Mouse (Mus musculus): ENCODE results near the gene Crocc2. TPM values are rescaled to one million over a fixed set of nuclear protein-coding genes. Genes with fewer than 3 reads are reported as not detected.

The Crocc2 gene
- polyA plus RNA-seq, 1 experiment from 2014 or later: not detected

- ATAC-seq: no peak
- 46% methylated on average over 3 of the region's 3 CpGs for WGBS (ENCODE audit: insufficient replicate concordance)
- TF ChIP-seq CTCF (IDR thresholded peaks at IDR 0.05; ENCODE audit: low read depth): no peak
- no peaks in the 10 kb centered on the region for H3K36me3 ChIP-seq (replicated peaks; ENCODE audit: insufficient read depth, low read length)
- no peak overlapping the region for H3K4me2 ChIP-seq (ENCODE audit: low read depth, low read length)
- no peak overlapping the region for H3K4me3 ChIP-seq (ENCODE audit: low read depth, low read length)
- DNase-seq: no peak
- H3K9ac ChIP-seq (replicated peaks): no peak overlapping the region
- H3K27me3 ChIP-seq (ENCODE audit: insufficient read depth, low read length): no peaks in the 10 kb centered on the region
- no peak overlapping the region for H3K27ac ChIP-seq (ENCODE audit: low read depth)
- H3K4me1 ChIP-seq (ENCODE audit: insufficient read depth): no peaks in the 10 kb centered on the region
- no peaks in the 10 kb centered on the region for H3K9me3 ChIP-seq (ENCODE audit: low read length)
These were observed 102.2 kb downstream of the Crocc2 start for GRCm38 (mm10) chr1:93270516-93271240.

GRCm38 (mm10) chr1:93271751-93272150, 103.2 kb downstream of the Crocc2 start:
- Histone ChIP-seq H3K36me3 (replicated peaks; ENCODE audit: insufficient read depth, low read length) (no peaks in the 10 kb centered on the region), H3K9me3 (ENCODE audit: low read length) (no peaks in the 10 kb centered on the region), H3K4me3 (ENCODE audit: low read depth, low read length) (no peak overlapping the region), H3K9ac (replicated peaks) (no peak overlapping the region), H3K4me1 (ENCODE audit: insufficient read depth) (no peaks in the 10 kb centered on the region), H3K27ac (ENCODE audit: low read depth) (no peak overlapping the region), H3K27me3 (ENCODE audit: insufficient read depth, low read length) (no peaks in the 10 kb centered on the region), H3K4me2 (ENCODE audit: low read depth, low read length) (no peak overlapping the region)
- 69% methylated on average over 6 of the region's 6 CpGs for WGBS (ENCODE audit: insufficient replicate concordance)
- TF ChIP-seq CTCF (IDR thresholded peaks at IDR 0.05; ENCODE audit: low read depth): no peak
- TF ChIP-seq EP300 (IDR thresholded peaks at IDR 0.05; ENCODE audit: low read depth): no peak
- ATAC-seq (no peak), DNase-seq (no peak)

GRCm38 (mm10) chr1:93272409-93272821, 103.9 kb downstream of the Crocc2 start:
- no peak overlapping the region for H3K27ac ChIP-seq (ENCODE audit: low read depth)
- no peak overlapping the region for H3K4me2 ChIP-seq (ENCODE audit: low read depth, low read length)
- no peaks in the 10 kb centered on the region for H3K36me3 ChIP-seq (replicated peaks; ENCODE audit: insufficient read depth, low read length)
- ATAC-seq (no peak), DNase-seq (peak; percentile 64)
- WGBS (ENCODE audit: insufficient replicate concordance): 5% methylated on average over 16 of the region's 16 CpGs
- no peak for TF ChIP-seq EP300 (IDR thresholded peaks at IDR 0.05; ENCODE audit: low read depth)
- no peak for TF ChIP-seq CTCF (IDR thresholded peaks at IDR 0.05; ENCODE audit: low read depth)
- no peak overlapping the region for H3K9ac ChIP-seq (replicated peaks)
- H3K9me3 ChIP-seq (ENCODE audit: low read length): no peaks in the 10 kb centered on the region
- H3K4me1 ChIP-seq (ENCODE audit: insufficient read depth): no peaks in the 10 kb centered on the region
- H3K4me3 ChIP-seq (ENCODE audit: low read depth, low read length): no peak overlapping the region
- H3K27me3 ChIP-seq (ENCODE audit: insufficient read depth, low read length): no peaks in the 10 kb centered on the region

- Histone ChIP-seq H3K9ac (replicated peaks) (no peak overlapping the region), H3K27me3 (ENCODE audit: insufficient read depth, low read length) (no peaks in the 10 kb centered on the region), H3K27ac (ENCODE audit: low read depth) (no peak overlapping the region), H3K36me3 (replicated peaks; ENCODE audit: insufficient read depth, low read length) (no peaks in the 10 kb centered on the region), H3K4me2 (ENCODE audit: low read depth, low read length) (no peak overlapping the region), H3K4me1 (ENCODE audit: insufficient read depth) (no peaks in the 10 kb centered on the region), H3K4me3 (ENCODE audit: low read depth, low read length) (no peak overlapping the region), H3K9me3 (ENCODE audit: low read length) (no peaks in the 10 kb centered on the region)
- ATAC-seq: no peak
- 60% methylated on average over 6 of the region's 6 CpGs for WGBS (ENCODE audit: insufficient replicate concordance)
- DNase-seq: no peak
- no peak for TF ChIP-seq EP300 (IDR thresholded peaks at IDR 0.05; ENCODE audit: low read depth)
- no peak for TF ChIP-seq CTCF (IDR thresholded peaks at IDR 0.05; ENCODE audit: low read depth)
These were observed 107.0 kb downstream of the Crocc2 start for GRCm38 (mm10) chr1:93275561-93275960.

GRCm38 (mm10) chr1:93277041-93277440, 108.5 kb downstream of the Crocc2 start:
- Histone ChIP-seq H3K4me3 (ENCODE audit: low read depth, low read length) (no peak overlapping the region), H3K4me2 (ENCODE audit: low read depth, low read length) (no peak overlapping the region), H3K36me3 (replicated peaks; ENCODE audit: insufficient read depth, low read length) (no peaks in the 10 kb centered on the region), H3K9me3 (ENCODE audit: low read length) (no peaks in the 10 kb centered on the region), H3K9ac (replicated peaks) (no peak overlapping the region), H3K4me1 (ENCODE audit: insufficient read depth) (no peaks in the 10 kb centered on the region), H3K27me3 (ENCODE audit: insufficient read depth, low read length) (no peaks in the 10 kb centered on the region), H3K27ac (ENCODE audit: low read depth) (no peak overlapping the region)
- DNase-seq (no peak), ATAC-seq (no peak)
- WGBS (ENCODE audit: insufficient replicate concordance): 62% methylated on average over 7 of the region's 7 CpGs
- TF ChIP-seq CTCF (IDR thresholded peaks at IDR 0.05; ENCODE audit: low read depth) (no peak), EP300 (IDR thresholded peaks at IDR 0.05; ENCODE audit: low read depth) (no peak)

Small RNA genes lying within 50 kb of the gene (microRNA-seq; reads per million reads assigned to microRNA genes)
- gene Mir6901: not detected

Other genes starting within 250 kb of the Crocc2 start
- gene Capn10, start 234.3 kb upstream of the Crocc2 start, polyA plus RNA-seq (2015; fragmentation: Nextera tagmentation; extraction: Ambion mirVana): 25.6 and 25.8 TPM in 2 replicates
- gene Gpr35, start 217.9 kb upstream of the Crocc2 start, polyA plus RNA-seq (2015; fragmentation: Nextera tagmentation; extraction: Ambion mirVana): 1.1 and 1.4 TPM in 2 replicates
- gene Aqp12, start 162.4 kb upstream of the Crocc2 start, polyA plus RNA-seq (2015; fragmentation: Nextera tagmentation; extraction: Ambion mirVana): not detected in 2 replicates
- gene Kif1a, start 66.8 kb upstream of the Crocc2 start, polyA plus RNA-seq (2015; fragmentation: Nextera tagmentation; extraction: Ambion mirVana): 0.17 and 0.28 TPM in 2 replicates
- gene Agxt, start 33.5 kb upstream of the Crocc2 start, polyA plus RNA-seq (2015; fragmentation: Nextera tagmentation; extraction: Ambion mirVana): 443 and 456 TPM in 2 replicates
- gene 2310007B03Rik, start 7.8 kb upstream of the Crocc2 start, polyA plus RNA-seq (2015; fragmentation: Nextera tagmentation; extraction: Ambion mirVana): 0.51 and 0.99 TPM in 2 replicates
- 0.25 and 0.54 TPM in 2 replicates for gene Sned1, start 67.1 kb downstream of the Crocc2 start, polyA plus RNA-seq (2015; fragmentation: Nextera tagmentation; extraction: Ambion mirVana)
- gene Mterf4, start 137.2 kb downstream of the Crocc2 start, polyA plus RNA-seq (2015; fragmentation: Nextera tagmentation; extraction: Ambion mirVana): 8.7 and 9.4 TPM in 2 replicates
- gene Ppp1r7, start 174.1 kb downstream of the Crocc2 start, polyA plus RNA-seq (2015; fragmentation: Nextera tagmentation; extraction: Ambion mirVana): 19.5 and 21.2 TPM in 2 replicates
- gene Pask, start 174.8 kb downstream of the Crocc2 start, polyA plus RNA-seq (2015; fragmentation: Nextera tagmentation; extraction: Ambion mirVana): 1.9 and 2.3 TPM in 2 replicates
- not detected in 2 replicates for gene Ano7, start 205.2 kb downstream of the Crocc2 start, polyA plus RNA-seq (2015; fragmentation: Nextera tagmentation; extraction: Ambion mirVana)